Mouse (Mus musculus) CD8-positive naive resting alpha-beta T cell, adult 2 months (primary cell): ENCODE results near the gene Ercc4.
"Not testable (repeated sequence)": the region's sequence is repeated elsewhere in the genome, so short reads cannot be mapped to it uniquely, and the experiment has no call there.

Experiments
- DNase-seq, 2 experiments: peaks; one replicate each; pipeline ENCODE4 v3.0.0; 2022; ENCODE audit warnings: low read depth in 2 of 2, low spot score in 2 of 2

Gene Ercc4

DNA sequence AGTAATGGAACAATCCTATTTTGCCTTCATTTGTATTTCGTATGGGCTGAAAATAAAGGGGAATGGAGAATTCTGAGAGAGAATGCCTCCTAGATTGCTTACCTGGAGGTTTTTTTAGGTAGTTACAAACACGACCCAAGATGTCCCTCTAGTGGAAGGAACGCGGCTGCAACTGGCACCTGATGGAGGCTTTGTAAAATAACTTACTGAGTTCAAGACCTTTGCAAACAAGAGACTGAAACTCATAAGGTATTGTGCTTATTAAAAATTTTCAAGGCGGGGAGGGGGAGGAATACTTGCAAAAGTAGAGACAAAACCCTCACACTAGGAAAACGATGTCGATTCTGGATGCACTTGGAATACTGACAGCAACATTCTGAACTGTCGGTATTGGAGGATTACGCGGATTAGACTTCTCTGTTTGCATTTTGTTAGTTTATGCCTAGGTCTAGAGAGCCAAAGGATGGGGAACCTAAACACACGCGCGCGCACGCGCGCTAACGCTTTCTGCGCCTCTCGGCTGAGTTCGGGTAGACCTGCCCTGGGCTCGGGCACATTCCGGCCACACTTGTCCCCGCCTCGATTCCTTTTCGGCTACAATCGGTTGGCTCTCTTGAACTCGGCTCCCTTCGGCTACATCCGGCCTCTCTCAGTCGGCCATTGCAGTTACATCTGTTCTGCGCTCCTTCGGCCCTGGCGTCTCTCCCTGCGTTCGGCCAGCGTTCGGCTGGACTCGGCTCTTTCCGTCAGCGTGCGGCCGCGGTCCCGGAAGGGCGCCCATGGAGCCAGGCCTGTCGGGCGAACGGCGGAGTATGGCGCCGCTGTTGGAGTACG, at the start of gene Ercc4:
Ercc4 (plus strand) TSS at position 529 of the 834 bp plus-strand sequence.
- DNase-seq, result peak; percentile 96

DNA sequence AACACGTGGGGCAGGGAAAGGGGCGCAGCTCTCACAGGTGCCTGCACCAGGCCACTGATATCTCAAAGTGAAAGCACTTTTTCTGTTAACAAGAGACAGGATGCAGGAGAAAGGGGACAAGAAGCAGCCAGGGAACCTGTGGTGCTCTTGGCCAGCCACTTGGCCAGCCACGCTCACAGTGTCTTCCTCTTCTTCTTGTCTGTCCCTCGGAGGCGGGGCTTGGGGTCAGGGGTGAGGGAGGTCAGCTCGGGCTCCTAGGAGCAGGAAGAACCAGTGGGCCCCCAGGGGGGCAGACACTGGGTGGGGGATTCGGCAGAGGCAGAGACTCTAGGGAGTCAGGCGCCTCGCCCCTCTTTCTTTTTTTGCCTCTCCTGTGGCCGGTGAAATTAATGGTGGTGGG, 48.4 kb upstream of the Ercc4 start:
- DNase-seq, result no peak

DNA sequence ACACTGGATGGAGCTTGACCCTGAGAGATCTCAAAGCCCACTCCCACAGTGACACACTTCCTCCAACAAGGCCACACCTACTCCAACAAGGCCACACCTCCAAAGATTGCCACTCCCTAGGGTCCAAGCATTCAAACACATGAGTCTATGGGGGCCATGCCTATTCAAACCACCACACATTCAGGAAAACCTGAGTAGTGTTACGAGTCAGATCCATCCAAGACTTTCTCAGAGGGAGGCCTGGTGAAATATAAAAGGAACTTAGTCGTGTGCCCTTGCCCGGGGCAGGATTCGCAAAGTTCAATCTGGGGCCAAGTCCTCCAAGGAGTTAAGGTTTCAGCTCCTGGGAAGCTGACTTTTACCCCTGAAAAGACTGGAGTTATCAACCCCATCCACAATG, 35.3 kb upstream of the Ercc4 start:
- DNase-seq, result no peak

GRCm38 (mm10) chr16:13080161-13080560, 29.3 kb upstream of the Ercc4 start:
- DNase-seq, result no peak

DNA sequence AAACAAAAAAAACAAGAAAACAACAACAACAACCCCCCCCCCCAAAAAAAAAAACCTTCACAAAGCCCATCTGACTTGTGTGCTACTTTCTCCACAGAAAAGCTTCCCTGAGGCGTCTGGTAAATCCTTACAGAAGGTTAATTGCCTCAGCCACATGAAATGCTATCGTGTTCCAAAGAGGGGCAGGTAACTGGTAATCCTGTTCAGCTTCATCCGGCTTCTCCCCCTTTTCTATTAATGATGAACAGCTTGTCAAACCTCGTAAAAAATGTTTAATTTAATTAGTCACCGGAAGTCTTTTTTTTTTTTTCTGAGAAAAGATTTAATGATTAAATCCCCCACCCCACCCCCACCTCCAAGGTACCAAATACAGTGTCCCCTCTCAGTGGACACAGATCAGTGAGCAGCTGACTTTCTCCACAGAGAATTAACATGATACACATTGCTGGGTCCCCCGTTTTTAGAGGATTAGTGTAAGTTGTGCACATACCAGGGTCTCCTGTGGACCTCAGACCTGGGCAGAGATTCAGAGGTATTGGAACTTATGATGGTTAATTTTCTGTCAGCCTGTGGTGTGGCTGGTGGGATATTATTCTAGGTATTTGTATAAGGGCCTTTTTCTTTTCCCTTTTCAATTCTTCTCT, 26.2 kb upstream of the Ercc4 start:
- no peak for DNase-seq

DNA sequence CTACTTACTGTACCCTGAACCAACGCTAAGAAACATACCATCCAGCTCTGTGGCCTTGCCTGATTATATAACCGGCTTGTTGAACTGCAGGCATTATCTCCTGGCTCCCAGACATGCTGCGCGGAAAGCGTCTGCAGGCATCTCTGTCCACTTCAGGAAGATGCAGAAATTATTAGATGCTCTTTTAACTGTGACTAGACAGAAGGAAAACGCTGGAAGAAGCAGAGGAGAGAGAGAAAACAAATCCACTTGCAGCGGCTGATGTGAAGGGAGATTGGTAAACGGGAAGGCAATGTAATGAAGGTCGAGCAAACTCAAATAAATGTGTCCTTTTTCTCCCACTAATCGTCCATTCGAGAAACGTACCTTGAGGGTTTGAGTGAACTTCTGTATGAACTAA, 1.1 kb upstream of the Ercc4 start:
- no peak for DNase-seq

GRCm38 (mm10) chr16:13109990-13110595, 609 bp downstream of the Ercc4 start:
- no peak for DNase-seq

GRCm38 (mm10) chr16:13114821-13115220, 5.3 kb downstream of the Ercc4 start:
- no peak for DNase-seq

DNA sequence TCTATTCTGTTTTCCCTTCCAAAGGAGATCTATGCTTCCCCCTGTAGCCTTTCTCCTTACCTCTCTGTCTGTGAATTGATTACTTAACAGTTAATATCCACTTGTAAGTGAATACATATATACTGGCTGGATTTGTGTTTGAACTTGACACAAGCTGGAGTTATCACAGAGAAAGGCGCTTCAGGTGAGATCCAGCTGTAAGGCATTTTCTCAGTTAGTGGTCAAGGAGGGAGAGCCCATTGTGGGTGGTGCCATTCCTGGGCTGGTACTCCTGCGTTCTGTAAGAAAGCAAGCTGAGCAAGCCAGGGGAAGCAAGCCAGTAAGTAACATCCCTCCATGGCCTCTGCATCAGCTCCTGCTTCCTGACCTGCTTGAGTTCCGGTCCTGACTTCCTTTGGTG, 6.0 kb downstream of the Ercc4 start:
- not testable (repeated sequence) for DNase-seq

GRCm38 (mm10) chr16:13117299-13117966, 7.9 kb downstream of the Ercc4 start:
- DNase-seq, result peak; percentile 29 to 45

- DNase-seq, result no peak
Measured at GRCm38 (mm10) chr16:13117967-13118430, 8.5 kb downstream of the Ercc4 start.

- no peak for DNase-seq
Measured at GRCm38 (mm10) chr16:13118754-13119294, 9.3 kb downstream of the Ercc4 start.

DNA sequence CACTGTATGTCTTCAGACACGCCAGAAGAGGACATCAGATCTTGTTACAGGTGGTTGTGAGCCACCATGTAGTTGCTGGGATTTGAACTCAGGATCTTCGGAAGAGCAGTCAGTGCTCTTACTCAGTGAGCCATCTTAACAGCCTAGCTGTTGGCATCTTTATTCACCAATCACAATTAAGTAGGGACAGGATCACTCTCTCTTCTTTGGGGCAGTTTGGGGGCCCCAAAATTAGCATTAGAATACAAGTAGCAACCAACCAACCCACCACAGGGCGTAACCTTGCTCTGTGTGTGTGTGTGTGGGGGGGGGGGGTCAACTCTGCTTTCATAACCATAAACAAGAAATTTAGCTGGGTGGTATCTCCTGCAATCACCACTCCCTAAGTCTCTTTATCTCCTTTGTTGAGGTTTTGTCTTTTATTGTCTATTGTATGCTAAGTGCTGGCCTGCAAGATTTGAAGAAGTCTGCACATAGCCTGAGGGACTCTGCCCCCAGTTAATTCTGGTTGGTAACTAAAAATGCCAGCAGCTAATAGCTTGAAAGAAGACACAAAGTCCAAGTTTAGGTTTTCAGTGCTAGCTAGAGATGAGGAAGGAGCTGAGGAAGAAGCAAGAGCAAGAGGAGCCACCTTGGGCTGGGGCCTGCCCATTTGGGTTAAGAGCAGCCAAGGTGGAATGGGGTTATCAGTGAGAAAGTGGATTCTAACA, 10.3 kb downstream of the Ercc4 start:
- DNase-seq, result no peak

GRCm38 (mm10) chr16:13125357-13125756, 15.9 kb downstream of the Ercc4 start:
- no peak for DNase-seq

DNA sequence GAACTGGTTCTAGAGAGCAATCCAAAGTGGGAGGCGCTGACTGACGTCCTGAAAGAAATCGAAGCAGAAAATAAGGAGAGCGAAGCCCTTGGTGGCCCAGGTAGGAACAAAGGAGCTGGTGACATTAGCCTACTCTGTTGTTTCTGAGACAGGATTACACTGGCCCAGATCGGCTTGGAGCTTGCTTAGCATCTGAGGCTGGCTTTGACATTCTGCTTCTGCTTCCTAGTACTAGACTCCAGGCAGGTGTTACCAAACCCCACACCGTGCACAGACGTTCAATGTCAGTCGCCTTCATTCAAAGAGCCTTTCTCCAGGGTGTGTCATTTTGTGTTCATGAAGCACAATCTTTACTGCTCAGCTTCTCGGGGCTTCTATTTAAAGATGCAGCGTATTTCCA, 18.1 kb downstream of the Ercc4 start:
- no peak for DNase-seq

GRCm38 (mm10) chr16:13130412-13130811, 20.9 kb downstream of the Ercc4 start:
- DNase-seq, result peak; percentile 25 to 34

- no peak for DNase-seq
Measured at GRCm38 (mm10) chr16:13141220-13141619, 31.7 kb downstream of the Ercc4 start.

DNA sequence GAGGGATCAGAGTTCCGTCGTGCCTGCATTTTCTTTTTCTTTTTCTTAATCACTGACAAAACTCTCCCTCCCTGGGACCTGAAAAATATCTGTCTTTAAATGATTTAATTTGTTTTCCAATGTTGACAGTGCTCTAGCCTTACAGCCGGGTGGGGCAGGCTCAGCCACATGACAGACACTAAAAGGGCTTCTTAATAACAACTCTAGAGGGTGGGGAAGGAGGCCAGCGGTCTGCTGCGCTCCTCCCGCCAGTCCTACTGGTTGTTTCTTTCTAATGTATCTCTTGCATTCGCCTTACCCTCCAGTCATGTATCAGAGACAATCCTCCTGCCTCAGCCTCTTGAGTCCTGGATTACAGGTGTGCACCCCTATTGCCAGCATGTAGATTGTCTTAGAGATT, 34.4 kb downstream of the Ercc4 start:
- DNase-seq, result no peak

DNA sequence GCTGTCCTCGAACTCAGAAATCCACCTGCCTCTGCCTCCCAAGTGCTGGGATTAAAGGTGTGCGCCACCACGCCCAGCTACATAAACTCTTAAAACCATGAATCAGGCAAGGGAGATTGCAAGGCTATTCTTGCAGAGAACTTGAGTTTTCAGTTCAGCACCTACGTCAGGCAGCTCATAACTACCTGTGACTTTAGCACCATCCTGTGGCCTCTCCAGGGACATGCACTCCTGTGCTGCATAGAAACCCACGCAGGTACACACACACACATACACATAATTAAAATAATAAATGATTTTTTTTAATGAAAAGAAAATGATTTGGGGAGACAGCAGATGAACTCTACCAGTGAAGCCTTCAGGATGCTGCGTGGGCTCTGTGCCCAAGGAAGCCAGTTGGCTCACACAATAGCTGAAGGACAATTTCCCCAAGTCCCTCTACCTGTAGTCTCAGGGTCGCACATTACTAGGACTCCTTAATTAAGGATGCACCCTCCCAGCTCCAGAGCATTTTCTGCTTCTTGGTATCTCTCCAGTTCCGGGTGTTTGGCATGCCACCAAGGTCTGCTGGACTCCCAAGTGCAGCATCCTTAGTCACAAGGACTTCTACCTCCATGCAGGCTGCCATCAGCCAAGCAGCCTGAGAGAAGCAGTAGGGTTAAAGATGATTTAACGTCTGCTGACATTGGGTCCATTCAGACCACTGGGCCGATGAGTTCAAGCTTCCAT, 35.4 kb downstream of the Ercc4 start:
- DNase-seq, result no peak

DNA sequence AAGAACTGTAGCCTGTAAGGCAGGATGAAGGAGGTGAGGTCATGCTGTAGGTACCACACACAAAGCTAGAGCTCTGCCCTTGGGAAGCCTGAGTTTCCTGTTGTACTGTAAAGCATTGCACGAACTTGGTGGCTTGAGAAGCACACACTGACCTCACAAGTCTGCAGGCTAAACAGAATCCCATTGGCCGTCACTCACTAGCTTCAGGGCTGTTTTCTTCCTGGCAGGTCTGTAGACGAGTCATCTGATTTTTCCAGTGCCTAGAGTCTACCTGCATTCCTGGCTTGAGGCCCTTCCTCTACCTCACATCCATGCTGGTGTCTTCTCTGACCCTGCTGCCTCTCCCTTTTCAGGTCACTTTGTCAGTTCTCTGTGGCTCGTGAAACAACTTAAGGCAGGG, 36.7 kb downstream of the Ercc4 start:
- no peak for DNase-seq
